Mouse (Mus musculus): ENCODE measurements around the gene Fads6.

DNA sequence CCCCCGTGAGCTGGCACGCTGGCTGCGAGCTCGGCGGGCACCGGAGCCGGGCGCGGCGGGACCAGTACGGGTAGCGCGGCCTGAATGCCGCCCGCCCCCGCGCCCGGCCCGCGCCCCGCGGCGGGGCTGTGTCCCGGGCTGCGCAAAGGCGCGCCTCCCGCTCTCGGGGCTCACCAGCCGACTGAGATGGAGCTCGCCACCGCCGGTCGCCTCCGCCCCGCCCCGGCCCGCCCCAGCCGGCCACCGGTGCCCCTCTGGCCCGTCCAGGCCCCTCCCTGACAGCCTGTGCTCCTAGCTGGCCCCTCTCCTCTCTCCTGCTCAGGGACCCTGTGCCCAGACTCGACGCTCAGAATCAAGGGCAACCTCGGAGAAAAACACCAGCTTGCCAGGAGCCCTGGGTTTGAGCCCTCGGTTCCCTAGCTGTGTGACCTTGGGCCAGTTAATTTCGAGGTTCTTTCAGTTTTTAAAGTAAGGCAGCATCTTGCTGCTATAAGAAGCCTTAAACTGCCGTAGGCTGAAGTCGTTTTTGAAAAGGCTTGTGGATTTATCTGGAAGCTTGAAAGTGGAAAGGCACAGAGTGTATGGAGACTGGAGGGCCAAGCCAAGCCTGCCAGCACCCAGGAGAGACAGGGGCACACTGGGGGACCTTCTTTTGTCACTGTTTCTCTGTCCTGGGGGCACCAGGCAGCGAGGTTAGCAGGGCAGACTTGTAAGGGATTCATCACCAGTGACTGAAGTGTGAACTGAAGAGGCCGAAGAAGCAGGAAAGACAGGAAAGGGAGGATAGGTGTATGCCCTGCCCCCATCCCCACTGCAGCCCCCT lies 30.2 kb downstream of the Fads6 start, which contains the start of gene Grin2c:
- TF ChIP-seq CTCF (IDR thresholded peaks at IDR 0.05; ENCODE audit: borderline replicate concordance, insufficient read depth, low read length), result no peak
- TF ChIP-seq POLR2A (IDR thresholded peaks at IDR 0.05; ENCODE audit: low read depth, low read length), result no peak

All from embryonic fibroblast, embryonic 13.5 days (primary cell).